Mouse (Mus musculus) MEL (cell line): ENCODE measurements around the gene Itpka. TPM values are rescaled to one million over a fixed set of nuclear protein-coding genes. Genes with fewer than 3 reads are reported as not detected.

ENCODE experiments used
- DNase-seq: peaks from one replicate; pipeline ENCODE4 v3.0.0; 2011; ENCODE audit warnings: low read depth, low spot score
- H3K27ac ChIP-seq: 2 replicates; pipeline ENCODE4 v1.5.1; 2012; ENCODE audit warnings: low read depth, mild to moderate bottlenecking, control low read depth, low read length, moderate library complexity; ENCODE audit not compliant: control insufficient read depth
- H3K27me3 ChIP-seq, 2 experiments: fragments of 150-350 bp in 1 of 2; sonication (generic) in 1 of 2; 2 replicates each; pipeline ENCODE4 v1.6.1; 2012; ENCODE audit warnings: low read length in 2 of 2, mild to moderate bottlenecking in 2 of 2, improper control_type of control experiment in 1 of 2, moderate library complexity in 1 of 2; ENCODE audit not compliant: insufficient read depth in 2 of 2, control insufficient read depth in 1 of 2
- H3K36me3 ChIP-seq, 2 experiments: 2 replicates each; pipeline ENCODE4 v1.6.1; 2012 to 2014; ENCODE audit warnings: low read length in 2 of 2, improper control_type of control experiment in 1 of 2, inconsistent platforms in 1 of 2, mild to moderate bottlenecking in 1 of 2; ENCODE audit not compliant: insufficient read depth in 2 of 2, control insufficient read depth in 1 of 2
- H3K4me1 ChIP-seq, 2 experiments: fragments of 150-350 bp in 1 of 2; sonication (generic) in 1 of 2; 2 replicates each; pipeline ENCODE4 v1.6.1; 2012; ENCODE audit warnings: low read length in 2 of 2, improper control_type of control experiment in 1 of 2, mild to moderate bottlenecking in 1 of 2; ENCODE audit not compliant: insufficient read depth in 2 of 2, control insufficient read depth in 1 of 2
- H3K4me3 ChIP-seq, 2 experiments: fragments of 150-350 bp in 1 of 2; sonication (generic) in 1 of 2; 2 replicates each; pipeline ENCODE4 v1.5.1; 2012; ENCODE audit warnings: low read depth in 2 of 2, low read length in 2 of 2, mild to moderate bottlenecking in 2 of 2, moderate library complexity in 2 of 2, control low read depth in 1 of 2, improper control_type of control experiment in 1 of 2; ENCODE audit not compliant: control insufficient read depth in 1 of 2, insufficient read depth in 1 of 2
- H3K79me2 ChIP-seq: 2 replicates; pipeline ENCODE4 v1.6.1; 2012; ENCODE audit warnings: mild to moderate bottlenecking, low read length, moderate library complexity; ENCODE audit not compliant: control insufficient read depth, poor library complexity, insufficient read depth
- H3K9ac ChIP-seq: 2 replicates; pipeline ENCODE4 v1.6.1; 2012; ENCODE audit warnings: low read depth, mild to moderate bottlenecking, control low read depth, low read length, moderate library complexity; ENCODE audit not compliant: control insufficient read depth, poor library complexity, severe bottlenecking
- H3K9me3 ChIP-seq: fragments of 150-350 bp; sonication (generic); replicated peaks from 2 replicates; pipeline ENCODE4 v1.6.1; 2012; ENCODE audit warnings: mild to moderate bottlenecking, low read length, improper control_type of control experiment, moderate library complexity; ENCODE audit not compliant: insufficient read depth
- CHD1 ChIP-seq: IDR thresholded peaks from 2 replicates; pipeline ENCODE4 v1.6.1; 2012; ENCODE audit warnings: low read depth, mild to moderate bottlenecking, inconsistent platforms, low read length, improper control_type of control experiment
- CTCF ChIP-seq, 3 experiments: IDR thresholded peaks in 2 of 3; conservative IDR thresholded peaks in 1 of 3; 2 replicates each; pipeline ENCODE4 v1.5.1; 2011 to 2012; ENCODE audit warnings: low read length in 3 of 3, low read depth in 2 of 3, mild to moderate bottlenecking in 2 of 3, improper control_type of control experiment in 1 of 3, inconsistent platforms in 1 of 3, mixed read lengths in 1 of 3, moderate library complexity in 1 of 3; ENCODE audit not compliant: control insufficient read depth in 1 of 3, insufficient read depth in 1 of 3, poor library complexity in 1 of 3, severe bottlenecking in 1 of 3
- E2F4 ChIP-seq: IDR thresholded peaks from 2 replicates; pipeline ENCODE4 v1.6.1; 2011; ENCODE audit warnings: low read depth, low read length, improper control_type of control experiment, borderline replicate concordance
- ELF1 ChIP-seq: IDR thresholded peaks from 2 replicates; pipeline ENCODE4 v1.6.1; 2014; ENCODE audit warnings: low read depth, mild to moderate bottlenecking, inconsistent platforms, low read length, improper control_type of control experiment, moderate library complexity
- EP300 ChIP-seq, 2 experiments: IDR thresholded peaks; 2 replicates each; pipeline ENCODE4 v1.6.1; 2011; ENCODE audit warnings: improper control_type of control experiment in 2 of 2, low read length in 2 of 2, low read depth in 1 of 2, mild to moderate bottlenecking in 1 of 2
- ETS1 ChIP-seq: IDR thresholded peaks from 2 replicates; pipeline ENCODE4 v1.6.1; 2012; ENCODE audit warnings: low read depth, mild to moderate bottlenecking, inconsistent platforms, low read length, improper control_type of control experiment, moderate library complexity
- GABPA ChIP-seq: IDR thresholded peaks from 2 replicates; pipeline ENCODE4 v1.6.1; 2012; ENCODE audit warnings: low read depth, mild to moderate bottlenecking, inconsistent platforms, low read length, improper control_type of control experiment, moderate library complexity
- GATA1 ChIP-seq: IDR thresholded peaks from 2 replicates; pipeline ENCODE4 v1.6.1; 2011; ENCODE audit warnings: low read depth, low read length, improper control_type of control experiment
- MAFK ChIP-seq: IDR thresholded peaks from 2 replicates; pipeline ENCODE4 v1.6.1; 2011; ENCODE audit warnings: low read depth, mild to moderate bottlenecking, low read length, improper control_type of control experiment, borderline replicate concordance
- MAX ChIP-seq: IDR thresholded peaks from 2 replicates; pipeline ENCODE4 v1.6.1; 2011; ENCODE audit warnings: low read length, improper control_type of control experiment
- MAZ ChIP-seq: IDR thresholded peaks from 2 replicates; pipeline ENCODE4 v1.6.1; 2012; ENCODE audit warnings: low read depth, mild to moderate bottlenecking, inconsistent platforms, low read length, improper control_type of control experiment
- MEF2A ChIP-seq: IDR thresholded peaks from 2 replicates; pipeline ENCODE4 v1.6.1; 2014; ENCODE audit warnings: low read depth, mild to moderate bottlenecking, inconsistent platforms, low read length, improper control_type of control experiment; ENCODE audit not compliant: poor library complexity, insufficient replicate concordance, severe bottlenecking; ENCODE audit errors: extremely low read depth
- MXI1 ChIP-seq: IDR thresholded peaks from 2 replicates; pipeline ENCODE4 v1.6.1; 2011; ENCODE audit warnings: mild to moderate bottlenecking, low read depth, low read length, improper control_type of control experiment
- MYB ChIP-seq: IDR thresholded peaks from 2 replicates; pipeline ENCODE4 v1.6.1; 2011; ENCODE audit warnings: mild to moderate bottlenecking, low read depth, low read length, improper control_type of control experiment
- MYC ChIP-seq: IDR thresholded peaks from 2 replicates; pipeline ENCODE4 v1.6.1; 2011; ENCODE audit warnings: low read depth, mild to moderate bottlenecking, low read length, improper control_type of control experiment, moderate library complexity
- POLR2A ChIP-seq, 2 experiments: IDR thresholded peaks; 2 replicates each; pipeline ENCODE4 v1.6.1; 2011 to 2012; ENCODE audit warnings: low read length in 2 of 2, mild to moderate bottlenecking in 2 of 2, control low read depth in 1 of 2, improper control_type of control experiment in 1 of 2, low read depth in 1 of 2, moderate library complexity in 1 of 2; ENCODE audit not compliant: control insufficient read depth in 1 of 2, insufficient read depth in 1 of 2, poor library complexity in 1 of 2
- POLR2AphosphoS2 ChIP-seq: IDR thresholded peaks from 2 replicates; pipeline ENCODE4 v1.6.1; 2011; ENCODE audit warnings: low read length, improper control_type of control experiment
- POLR2AphosphoS5 ChIP-seq: IDR thresholded peaks from 2 replicates; pipeline ENCODE4 v1.6.1; 2012; ENCODE audit warnings: low read depth, borderline replicate concordance, mild to moderate bottlenecking, inconsistent platforms, low read length, moderate library complexity, mixed read lengths
- RAD21 ChIP-seq: IDR thresholded peaks from 2 replicates; pipeline ENCODE4 v1.6.1; 2011; ENCODE audit warnings: mild to moderate bottlenecking, low read depth, low read length, improper control_type of control experiment
- RCOR1 ChIP-seq: IDR thresholded peaks from 2 replicates; pipeline ENCODE4 v1.6.1; 2012; ENCODE audit warnings: low read depth, mild to moderate bottlenecking, inconsistent platforms, low read length, improper control_type of control experiment
- SIN3A ChIP-seq: IDR thresholded peaks from 2 replicates; pipeline ENCODE4 v1.6.1; 2012; ENCODE audit warnings: low read length, improper control_type of control experiment, inconsistent platforms
- SMC3 ChIP-seq: IDR thresholded peaks from 2 replicates; pipeline ENCODE4 v1.6.1; 2011; ENCODE audit warnings: low read depth, low read length, improper control_type of control experiment
- TCF12 ChIP-seq: IDR thresholded peaks from 2 replicates; pipeline ENCODE4 v1.6.1; 2014; ENCODE audit warnings: low read depth, mild to moderate bottlenecking, inconsistent platforms, low read length, improper control_type of control experiment, moderate library complexity
- UBTF ChIP-seq: IDR thresholded peaks from 2 replicates; pipeline ENCODE4 v1.6.1; 2012; ENCODE audit warnings: low read depth, mild to moderate bottlenecking, inconsistent platforms, low read length, improper control_type of control experiment, moderate library complexity, borderline replicate concordance; ENCODE audit not compliant: insufficient read depth
- USF1 ChIP-seq: IDR thresholded peaks from 2 replicates; pipeline ENCODE4 v1.6.1; 2014; ENCODE audit warnings: low read depth, mild to moderate bottlenecking, inconsistent platforms, low read length, improper control_type of control experiment, moderate library complexity
- USF2 ChIP-seq, 2 experiments: IDR thresholded peaks; 2 replicates each; pipeline ENCODE4 v1.6.1; 2011 to 2012; ENCODE audit warnings: improper control_type of control experiment in 2 of 2, low read length in 2 of 2, borderline replicate concordance in 1 of 2, inconsistent platforms in 1 of 2, low read depth in 1 of 2, mild to moderate bottlenecking in 1 of 2; ENCODE audit not compliant: insufficient read depth in 1 of 2
- ZC3H11A ChIP-seq: IDR thresholded peaks from 2 replicates; pipeline ENCODE4 v1.6.1; 2012; ENCODE audit warnings: low read depth, mild to moderate bottlenecking, inconsistent platforms, low read length, improper control_type of control experiment
- ZKSCAN1 ChIP-seq: IDR thresholded peaks from 2 replicates; pipeline ENCODE4 v1.6.1; 2012; ENCODE audit warnings: low read depth, mild to moderate bottlenecking, inconsistent platforms, low read length, improper control_type of control experiment, moderate library complexity
- ZMIZ1 ChIP-seq: IDR thresholded peaks from 2 replicates; pipeline ENCODE4 v1.6.1; 2012; ENCODE audit warnings: low read depth, mild to moderate bottlenecking, inconsistent platforms, low read length, improper control_type of control experiment, moderate library complexity
- polyA plus RNA-seq, 2 experiments: library from polyadenylated mRNA; stranded (reverse) in 1 of 2; unstranded in 1 of 2; fragments of >175 nt in 1 of 2; fragments of >200 nt in 1 of 2; gene quantifications; 2 replicates each; pipeline versions ENCODE4 v1.2.1 to v1.2.4; 2012; ENCODE audit warnings: low replicate concordance in 2 of 2, low read depth in 1 of 2; ENCODE audit not compliant: insufficient read length in 2 of 2, insufficient read depth in 1 of 2, missing spikeins in 1 of 2
- total RNA-seq: library from RNA; depleted of rRNA; stranded (reverse); fragments of 300-350 nt; gene quantifications from 2 replicates; pipeline ENCODE4 v1.2.3, GENCODE M21; 2012

The Itpka gene
- total and polyA plus RNA-seq, 3 experiments, result 2.1 to 3.1 TPM; not detected in 1

GRCm38 (mm10) chr2:119694826-119695225 is 47.3 kb upstream of the Itpka start:
- H3K4me1 ChIP-seq, result peaks cover 7 to 9% of the 10 kb centered on the region in 2 experiments; a peak in 3 of 4 replicates
- H3K27ac ChIP-seq, result no peak overlapping the region
- no peaks in the 10 kb centered on the region for H3K9me3 ChIP-seq
- H3K4me3 ChIP-seq, result no peak overlapping the region
- H3K27me3 ChIP-seq, result no peaks in the 10 kb centered on the region
- TF ChIP-seq CTCF (IDR thresholded peaks at IDR 0.05 in 2 of 3, conservative IDR thresholded peaks at IDR 0.05 in 1 of 3; ENCODE audit: control insufficient read depth in 1 of 3, insufficient read depth in 1 of 3, low read depth in 2 of 3, low read length in 3 of 3, poor library complexity in 1 of 3, severe bottlenecking in 1 of 3) (no peak), ZMIZ1 (no peak), GABPA (no peak), POLR2AphosphoS5 (no peak), MYB (no peak), RAD21 (no peak), MYC (0 out of 2 replicates have a peak, but pooled peaks have one; percentile 48), MAFK (no peak), MEF2A (no peak), USF1 (no peak), MAX (no peak), USF2 (IDR thresholded peaks at IDR 0.05; ENCODE audit: borderline replicate concordance in 1 of 2, insufficient read depth in 1 of 2, low read depth in 1 of 2, low read length in 2 of 2) (no peak), E2F4 (no peak), ETS1 (peak; percentile 13; the same call in 1 of the 2 replicates), CHD1 (no peak), POLR2AphosphoS2 (no peak), GATA1 (peak; percentile 9; the same call in 1 of the 2 replicates), MXI1 (peak; percentile 59; the same call in 1 of the 2 replicates), ZKSCAN1 (no peak), MAZ (no peak), ELF1 (no peak), EP300 (IDR thresholded peaks at IDR 0.05; ENCODE audit: low read depth in 1 of 2, low read length in 2 of 2) (no peak), SIN3A (no peak), ZC3H11A (no peak), UBTF (no peak), RCOR1 (no peak), POLR2A (IDR thresholded peaks at IDR 0.05; ENCODE audit: control insufficient read depth in 1 of 2, insufficient read depth in 1 of 2, low read depth in 1 of 2, low read length in 2 of 2, poor library complexity in 1 of 2) (no peak), TCF12 (no peak), SMC3 (no peak)
- peak; percentile 42 for DNase-seq
- H3K36me3 ChIP-seq, result peaks cover 7 to 12% of the 10 kb centered on the region in 2 experiments
- H3K9ac ChIP-seq, result no peak overlapping the region
- H3K79me2 ChIP-seq, result no peaks in the 10 kb centered on the region
